Mouse (Mus musculus) gastrocnemius, adult 8-10 months (tissue): ENCODE results near the gene Daam1. TPM values are rescaled to one million over a fixed set of nuclear protein-coding genes. Genes with fewer than 3 reads are reported as not detected.

Experiments used
- DNase-seq, 2 experiments: peaks; one replicate each; pipeline ENCODE4 v3.0.0; 2022; ENCODE audit warnings: low spot score in 2 of 2
- total RNA-seq, 4 experiments: library from RNA; stranded (reverse); gene quantifications; 2 replicates each; pipeline ENCODE4 v1.2.4; 2022

Gene Daam1
- total RNA-seq, 4 experiments from 2014 or later = 7.7 to 10.4 (median 8.8) TPM

DNA sequence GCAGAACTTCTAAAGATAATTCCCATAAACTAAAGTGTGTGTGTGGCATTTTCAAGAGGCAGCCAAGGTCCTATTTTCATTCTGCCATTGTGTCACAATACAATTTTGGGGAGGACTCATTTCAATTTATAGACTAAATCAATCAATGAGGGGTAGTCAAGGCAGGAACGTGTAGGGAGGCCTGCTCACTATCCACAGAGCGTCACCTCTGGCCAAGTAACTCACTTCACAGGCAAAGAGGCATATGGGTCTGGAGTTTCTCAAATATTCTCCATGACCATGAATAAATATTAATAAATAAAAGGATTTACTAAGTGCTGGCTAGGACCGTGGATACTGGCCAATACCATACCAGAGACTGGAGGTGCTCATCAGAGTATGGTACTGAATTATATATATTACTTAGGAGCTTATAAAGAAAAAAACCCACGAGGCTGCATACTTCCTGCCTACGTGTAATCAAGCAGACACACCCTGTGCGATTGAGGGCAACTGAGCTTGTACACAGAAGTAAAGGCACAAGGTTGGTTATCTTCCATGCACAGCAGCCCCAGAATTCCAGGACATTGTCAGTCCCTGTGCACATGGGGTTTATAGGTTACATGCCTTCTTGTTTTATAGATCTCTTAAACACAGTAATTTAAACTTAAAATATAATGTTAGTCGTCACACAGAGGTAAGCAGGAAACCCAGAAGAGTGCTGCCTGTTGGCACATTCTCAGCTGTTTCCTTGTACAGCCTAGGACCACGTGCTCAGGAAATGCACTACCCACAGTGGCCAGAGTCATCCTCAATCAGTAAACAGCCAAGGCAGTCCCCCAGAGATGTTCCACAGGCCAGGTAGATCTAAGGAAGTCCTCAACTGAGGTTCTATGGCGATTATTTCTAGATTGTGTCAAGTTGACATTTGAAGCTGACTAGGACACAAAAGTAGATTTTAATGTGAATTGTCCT is 101.8 kb downstream of the Daam1 start:
- DNase-seq = no peak

DNA sequence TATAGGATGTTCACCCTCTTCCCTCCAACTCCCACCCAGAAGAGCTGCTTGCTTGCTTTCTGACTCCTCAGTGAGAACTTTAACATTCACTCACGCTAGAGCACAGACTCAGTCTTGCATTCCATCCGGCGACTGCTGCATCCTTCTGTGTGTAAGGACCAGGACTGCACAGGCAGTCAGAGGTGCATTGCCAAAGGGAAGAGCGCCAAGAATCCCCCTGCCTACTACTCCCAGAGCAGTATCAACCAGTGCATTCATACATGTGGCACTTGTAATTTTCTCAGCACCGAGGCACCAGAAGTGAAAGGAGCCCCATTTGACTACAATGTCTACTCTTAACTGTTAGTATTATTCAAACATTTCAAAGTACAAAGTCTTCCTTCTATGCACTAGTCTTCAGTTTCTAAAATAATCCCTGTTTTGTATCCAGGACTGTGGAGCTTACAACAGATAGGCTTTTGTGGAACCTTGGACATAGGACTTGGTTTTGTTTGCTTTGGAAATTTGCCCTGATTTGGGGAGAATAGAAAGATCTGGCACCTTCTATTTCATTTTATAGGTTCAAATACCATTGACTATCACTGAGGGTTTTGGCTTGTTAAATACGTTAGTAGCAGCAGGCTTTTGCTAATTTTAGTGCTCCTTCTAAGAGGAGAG is 103.2 kb downstream of the Daam1 start:
- no peak for DNase-seq

- no peak for DNase-seq
Observed at GRCm38 (mm10) chr12:71936636-71937035, 105.8 kb downstream of the Daam1 start.

GRCm38 (mm10) chr12:71938513-71938912 is 107.6 kb downstream of the Daam1 start:
- no peak for DNase-seq

GRCm38 (mm10) chr12:71941290-71941689 is 110.4 kb downstream of the Daam1 start:
- no peak for DNase-seq

DNA sequence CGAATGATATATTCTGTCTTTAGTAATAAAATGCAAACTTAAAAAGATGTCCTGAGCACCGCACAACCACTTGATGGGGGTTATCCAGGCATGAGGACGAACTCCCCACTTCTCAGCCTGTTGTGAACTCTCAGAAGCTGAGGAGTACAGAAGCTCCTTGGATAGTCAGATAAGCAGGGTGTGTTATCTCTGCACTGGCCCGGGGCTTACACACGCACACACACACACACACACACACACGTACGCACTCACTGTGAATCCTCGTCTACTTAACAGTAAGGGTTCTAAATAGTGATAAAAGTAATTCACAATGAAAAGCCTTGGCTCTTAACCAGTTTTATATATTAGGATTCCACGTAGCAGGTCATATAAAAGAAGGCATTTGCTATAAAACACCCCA is 112.2 kb downstream of the Daam1 start:
- no peak for DNase-seq

- DNase-seq = no peak
Observed at GRCm38 (mm10) chr12:71943646-71944045, 112.8 kb downstream of the Daam1 start.

DNA sequence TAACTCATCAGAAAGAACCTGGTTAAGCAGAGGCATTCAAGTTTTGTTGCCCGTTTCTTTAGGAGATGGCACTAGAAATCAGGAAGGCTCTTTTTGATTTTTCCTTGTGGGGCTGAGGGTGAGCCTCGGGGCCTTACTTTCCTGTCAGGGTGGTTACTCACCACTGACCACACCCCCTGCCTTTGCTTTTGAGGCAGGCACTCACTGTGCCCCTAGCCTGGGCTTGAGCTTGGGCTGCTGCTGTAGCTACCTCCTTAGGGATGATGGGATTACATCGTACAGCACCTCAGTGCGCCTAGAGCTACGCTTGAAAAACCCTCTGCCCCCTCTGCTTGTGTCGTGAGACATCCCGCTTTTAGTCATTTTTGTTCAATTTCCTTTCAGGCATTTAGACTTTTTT is 115.0 kb downstream of the Daam1 start:
- DNase-seq = no peak

DNA sequence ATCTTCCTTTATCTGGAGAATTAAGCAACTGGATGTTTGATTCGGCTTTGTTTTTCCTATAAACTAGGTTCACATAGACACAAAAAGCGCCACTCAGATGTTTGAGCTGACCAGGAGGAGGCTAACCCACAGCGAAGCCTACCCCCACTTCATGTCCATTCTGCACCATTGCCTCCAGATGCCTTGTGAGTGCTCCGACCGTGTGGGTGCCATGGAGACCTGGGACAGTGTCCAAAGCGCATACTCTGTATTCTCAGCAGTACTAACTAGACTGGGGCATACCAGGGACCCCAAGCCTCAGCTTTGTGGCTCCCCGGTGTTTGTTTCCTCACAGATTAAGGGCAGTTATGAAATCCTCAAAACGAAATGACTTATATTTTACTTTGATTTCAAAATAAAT is 115.6 kb downstream of the Daam1 start:
- no peak for DNase-seq

DNA sequence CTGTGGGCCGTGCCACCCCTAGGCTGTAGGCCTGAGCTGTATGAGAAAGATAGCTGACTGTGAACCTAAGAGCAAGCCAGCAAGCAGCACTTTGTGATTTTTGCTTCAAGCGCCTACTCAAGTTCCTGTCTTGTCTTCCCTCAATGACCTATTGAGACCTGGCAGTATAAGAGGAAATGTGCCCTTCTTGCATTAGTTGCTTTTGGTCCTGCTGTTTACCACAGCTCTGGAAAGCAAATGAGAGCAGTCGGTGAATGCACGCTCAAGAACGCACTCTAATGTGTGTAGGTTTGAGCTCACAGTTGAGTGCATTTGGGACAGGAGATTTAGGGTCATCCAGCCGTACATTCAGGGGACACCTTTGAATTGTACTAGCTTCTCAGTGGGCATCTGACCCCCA is 118.1 kb downstream of the Daam1 start:
- no peak for DNase-seq

GRCm38 (mm10) chr12:71949606-71950005 is 118.7 kb downstream of the Daam1 start:
- no peak for DNase-seq

DNA sequence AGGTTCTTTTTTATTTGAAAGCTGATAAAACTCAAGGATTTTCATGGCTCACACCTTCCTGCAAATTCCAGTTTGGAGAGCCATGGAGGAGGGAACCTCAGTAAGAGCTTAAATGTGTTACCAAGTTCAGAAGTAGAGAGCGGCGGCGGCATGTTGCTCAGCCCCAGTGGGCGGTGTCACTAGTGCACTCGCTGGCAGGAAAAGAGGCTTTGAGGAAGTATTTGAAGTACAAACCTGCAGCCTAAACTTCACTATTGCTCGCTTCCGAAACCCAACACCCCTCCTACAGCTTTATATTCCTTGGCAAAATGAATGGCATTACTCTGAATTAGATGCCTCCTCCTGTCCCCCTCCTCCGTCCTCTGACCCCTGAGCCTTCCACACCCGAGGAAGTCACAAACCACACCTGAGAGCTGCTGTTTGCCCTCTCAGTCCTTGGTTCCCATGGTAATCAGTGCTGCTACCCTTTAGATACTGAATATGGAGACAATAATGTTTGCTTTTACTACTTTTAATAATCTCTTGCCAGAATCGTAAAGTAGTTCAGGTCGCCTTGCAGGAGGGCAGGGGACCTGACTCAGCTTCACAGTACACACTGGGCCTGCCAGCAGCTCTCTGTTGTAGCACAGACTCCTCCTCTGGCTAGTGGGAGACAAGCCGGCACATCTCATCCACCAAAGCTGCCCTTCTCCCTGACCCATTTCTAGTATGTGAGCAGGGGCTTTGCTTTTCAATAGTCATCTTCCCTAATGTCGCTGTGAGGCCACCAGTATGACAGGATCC is 119.4 kb downstream of the Daam1 start:
- no peak for DNase-seq

- DNase-seq = no peak
Observed at GRCm38 (mm10) chr12:71954180-71954935, 123.5 kb downstream of the Daam1 start.

GRCm38 (mm10) chr12:71956980-71957379 is 126.1 kb downstream of the Daam1 start:
- no peak for DNase-seq

- no peak for DNase-seq
Observed at GRCm38 (mm10) chr12:71957496-71957895, 126.6 kb downstream of the Daam1 start.

- DNase-seq = no peak
Observed at GRCm38 (mm10) chr12:71959351-71959991, 128.6 kb downstream of the Daam1 start.

DNA sequence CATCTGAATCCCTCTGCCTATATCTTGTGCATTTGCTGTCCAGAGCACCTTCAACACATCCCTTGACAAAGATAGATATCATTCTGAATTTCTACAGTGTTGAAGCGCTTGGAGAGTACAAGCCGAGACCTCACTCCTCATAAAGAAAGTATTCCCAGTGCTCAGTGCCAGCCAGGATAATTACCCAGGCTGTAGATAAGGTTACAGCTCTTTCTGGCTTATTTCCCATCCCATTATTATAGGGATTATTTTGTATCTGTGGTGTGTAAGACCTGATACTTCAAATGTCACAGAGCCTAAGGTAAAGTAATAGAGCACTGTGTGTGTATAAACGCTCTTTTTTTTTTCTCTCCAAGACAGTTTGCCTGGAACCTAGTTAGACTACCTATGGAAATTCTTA is 130.8 kb downstream of the Daam1 start:
- DNase-seq = no peak

- no peak for DNase-seq
Observed at GRCm38 (mm10) chr12:71962616-71963015, 131.7 kb downstream of the Daam1 start.

DNA sequence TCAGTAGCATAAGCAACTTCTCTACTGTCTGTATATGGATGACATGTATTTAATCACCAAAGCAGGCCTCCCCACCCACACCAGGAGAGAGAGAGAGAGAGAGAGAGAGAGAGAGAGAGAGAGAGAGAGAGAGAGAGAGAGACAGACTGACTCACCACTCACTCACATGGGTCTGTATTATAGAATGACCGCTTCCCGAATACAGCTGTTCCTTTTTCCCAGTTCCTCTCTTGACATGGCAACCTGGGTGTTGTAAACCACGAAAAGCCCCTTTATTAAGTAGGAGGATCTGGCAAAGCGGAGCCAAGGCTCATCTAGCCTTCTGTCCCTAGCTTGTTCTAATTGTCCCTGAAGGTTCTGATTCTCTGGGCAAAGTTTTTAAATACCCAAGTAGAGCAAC is 137.7 kb downstream of the Daam1 start:
- DNase-seq = no peak

- no peak for DNase-seq
Observed at GRCm38 (mm10) chr12:71969022-71969421, 138.1 kb downstream of the Daam1 start.

GRCm38 (mm10) chr12:71969439-71969838 is 138.6 kb downstream of the Daam1 start:
- DNase-seq = no peak
